Mouse (Mus musculus): ENCODE measurements at regions not wholly inside any gene's neighbourhood (a gene's known extent, or its start where the extent isn't known, plus 50 kb on each side); places are given as distances from the start of the nearest gene placed in this dataset.

DNA sequence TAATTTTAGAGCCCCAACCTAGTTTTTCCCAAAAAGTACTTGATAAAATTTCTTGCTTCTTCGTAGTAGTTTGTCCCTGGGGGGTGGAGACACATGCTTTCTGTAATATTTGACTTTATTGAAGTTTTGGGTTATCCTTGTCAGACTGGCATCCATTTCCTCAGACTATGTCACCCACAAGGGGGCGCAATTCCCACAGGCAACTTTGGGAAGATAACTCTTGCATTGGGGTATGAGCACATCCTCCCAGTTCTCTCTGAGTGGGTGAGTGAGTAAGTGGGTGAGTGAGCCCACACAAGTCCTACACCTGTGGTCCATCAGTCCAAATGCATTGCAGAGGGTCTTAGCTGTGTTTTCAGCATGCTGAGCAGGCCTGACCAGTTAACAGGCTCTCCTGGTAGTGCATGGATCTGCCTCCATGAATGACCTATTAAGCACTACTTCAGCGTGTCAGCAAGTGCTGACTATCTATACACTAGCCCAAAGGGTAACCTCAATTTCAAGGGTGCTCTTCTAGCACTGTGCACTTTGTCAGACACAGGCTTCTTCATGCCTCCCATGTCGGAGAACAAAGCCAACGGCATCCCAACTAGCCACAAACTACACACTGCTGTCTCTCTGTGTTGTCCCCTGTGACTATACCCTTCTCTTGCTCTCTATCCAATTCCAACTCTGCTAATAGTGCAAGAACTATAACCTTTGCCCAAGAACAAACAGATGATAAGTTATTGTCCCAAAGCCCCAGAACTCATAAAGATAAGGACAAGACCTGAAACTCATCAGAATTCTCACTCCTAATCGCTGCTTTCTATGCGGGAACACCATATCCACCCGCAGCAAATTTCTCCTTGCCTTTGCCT, 275.6 kb upstream of the Tsc22d2 start:
- DNase-seq (ENCODE audit: low read depth in 2 of 2, low spot score in 2 of 2) = peak in 1 of 2 experiments; percentile 1

DNA sequence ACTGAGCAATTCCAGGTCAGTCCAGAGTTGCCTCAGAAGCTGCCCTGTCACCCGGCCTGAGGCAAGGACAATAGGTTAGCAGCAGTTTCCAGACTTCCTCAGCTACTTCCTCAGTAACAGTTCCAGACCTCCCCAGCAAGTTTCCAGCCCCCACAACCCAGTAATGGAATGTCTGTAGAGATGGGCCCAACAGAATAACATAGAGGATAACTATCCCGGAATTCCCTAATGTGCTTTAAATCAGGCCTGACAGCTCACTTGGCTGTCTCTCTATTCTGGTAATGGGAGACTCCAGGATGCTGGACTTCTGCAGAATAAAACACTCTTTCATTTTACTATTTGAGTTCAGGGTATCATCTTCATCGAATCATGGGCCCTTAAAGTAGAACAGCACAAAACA, 268.4 kb upstream of the Tsc22d2 start:
- no peak for DNase-seq (ENCODE audit: low read depth in 2 of 2, low spot score in 2 of 2)

DNA sequence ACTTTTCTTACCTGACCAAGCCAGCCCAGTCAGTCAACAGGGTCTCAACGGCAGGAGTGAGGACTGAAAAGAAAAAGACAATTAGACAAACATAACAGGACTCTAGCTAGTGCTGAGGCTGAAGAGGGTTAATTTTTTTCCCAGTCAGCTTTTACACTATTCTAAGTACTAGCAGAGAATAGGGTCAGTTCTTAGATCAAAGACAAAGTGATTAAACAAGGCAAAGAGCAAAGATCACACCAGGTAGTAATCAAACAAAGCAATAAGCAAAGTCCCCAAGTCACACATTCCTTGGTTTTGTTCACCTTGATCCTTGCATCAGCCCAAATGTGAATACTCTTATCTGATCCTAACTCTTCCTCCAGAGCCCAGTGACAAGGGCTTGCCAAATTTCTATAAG, 267.8 kb upstream of the Tsc22d2 start:
- DNase-seq (ENCODE audit: low read depth in 2 of 2, low spot score in 2 of 2) = no peak

DNA sequence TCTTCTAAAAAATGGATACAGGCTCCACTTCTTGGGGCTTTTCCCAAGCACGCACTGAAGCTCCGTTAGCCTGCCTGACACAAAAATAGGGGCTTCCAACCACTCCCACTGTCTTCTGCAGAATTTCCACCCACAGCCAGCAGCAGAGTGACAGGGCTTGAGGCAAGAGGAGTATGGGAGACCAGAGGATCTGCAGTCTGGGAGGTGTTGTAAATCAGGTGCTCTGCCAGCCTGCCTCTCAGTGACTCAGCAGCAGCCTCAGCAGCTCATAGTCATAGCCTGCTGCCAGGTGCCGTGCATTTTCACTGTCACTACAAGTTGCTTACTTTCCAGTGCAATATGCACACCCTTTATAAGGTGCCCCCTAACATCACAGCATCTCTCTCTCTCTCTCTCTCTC, 261.4 kb upstream of the Tsc22d2 start:
- no peak for DNase-seq (ENCODE audit: low read depth in 2 of 2, low spot score in 2 of 2)

DNA sequence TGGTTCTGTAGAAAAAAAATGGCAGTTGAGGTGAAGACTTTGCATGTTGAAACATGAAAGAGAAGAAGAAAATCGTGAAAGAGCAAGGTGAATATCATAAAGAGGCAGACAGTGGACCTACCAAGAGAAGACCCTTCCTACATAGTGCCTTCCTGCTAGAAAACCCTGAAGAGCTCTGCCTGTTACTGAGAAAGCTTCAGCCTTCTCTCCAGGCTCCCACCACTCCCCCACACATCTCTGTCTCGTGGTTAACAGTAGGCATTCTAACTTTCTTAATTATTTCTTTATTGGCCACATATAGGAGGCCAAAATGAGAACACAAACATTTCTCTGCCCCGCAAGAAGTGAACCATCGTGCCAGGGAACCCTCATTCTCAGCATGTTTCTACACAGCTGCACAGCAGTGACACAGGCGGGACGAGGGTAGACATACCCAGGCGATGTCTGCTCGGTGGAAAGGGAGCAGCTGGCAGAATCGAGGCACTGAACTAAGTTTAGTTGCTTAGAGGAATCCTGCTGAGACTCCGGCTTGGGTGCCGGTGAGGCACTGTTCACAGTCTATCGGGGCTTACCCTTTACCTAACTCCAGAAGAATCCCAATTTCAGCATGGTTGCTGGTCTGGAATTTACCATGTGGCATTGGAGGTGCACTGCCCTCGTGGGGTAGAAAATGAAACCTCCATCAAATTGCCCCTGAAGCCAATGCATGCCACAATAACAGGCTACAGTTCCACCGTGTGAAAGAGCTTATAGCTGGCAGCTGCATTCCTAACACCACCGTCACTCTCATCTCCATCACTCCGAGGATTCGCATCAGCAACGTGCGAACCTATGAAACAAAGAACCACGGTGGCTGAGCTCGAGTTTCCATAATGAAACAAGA, 260.4 kb upstream of the Tsc22d2 start:
- DNase-seq (ENCODE audit: low read depth in 2 of 2, low spot score in 2 of 2) = no peak

DNA sequence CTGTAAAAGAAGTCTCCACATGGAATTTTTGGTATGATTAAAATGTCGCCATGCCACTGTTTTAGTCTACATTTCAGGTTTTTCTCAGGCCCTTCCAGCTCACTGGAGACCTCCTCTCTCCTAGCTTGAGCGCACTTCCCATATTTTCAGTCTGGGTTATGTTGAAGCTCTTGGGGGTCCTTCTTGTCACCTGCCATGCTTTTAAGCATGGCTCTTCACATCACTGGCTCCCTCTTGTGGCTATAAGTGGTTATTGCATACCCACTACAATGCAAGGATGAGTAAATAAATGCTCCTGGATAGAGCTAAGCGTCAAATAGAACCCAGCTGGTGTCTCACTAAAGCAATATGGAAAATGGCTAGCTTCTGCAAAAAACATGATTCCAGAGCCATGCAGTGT, 255.1 kb upstream of the Tsc22d2 start:
- no peak for DNase-seq (ENCODE audit: low read depth in 2 of 2, low spot score in 2 of 2)

DNA sequence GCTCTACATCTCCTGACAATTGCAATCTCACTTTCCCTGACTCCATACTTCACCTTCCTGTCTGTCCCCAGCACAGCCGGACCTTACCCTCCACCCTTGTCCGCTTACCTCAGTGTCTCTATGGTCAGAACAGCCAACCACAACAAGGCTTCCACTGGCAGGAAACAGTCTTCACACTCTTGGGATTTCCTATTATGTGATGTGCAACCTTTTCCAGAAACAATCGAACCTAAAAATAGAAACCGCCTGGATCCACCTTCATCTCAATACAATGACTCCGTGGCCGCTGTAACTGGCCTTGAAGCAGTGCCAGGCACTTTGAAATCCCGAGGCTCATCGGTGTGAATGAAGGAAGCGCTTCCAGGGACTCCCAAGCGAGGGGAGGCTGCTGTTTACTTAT, 252.3 kb upstream of the Tsc22d2 start:
- no peak for DNase-seq (ENCODE audit: low read depth in 2 of 2, low spot score in 2 of 2)

DNA sequence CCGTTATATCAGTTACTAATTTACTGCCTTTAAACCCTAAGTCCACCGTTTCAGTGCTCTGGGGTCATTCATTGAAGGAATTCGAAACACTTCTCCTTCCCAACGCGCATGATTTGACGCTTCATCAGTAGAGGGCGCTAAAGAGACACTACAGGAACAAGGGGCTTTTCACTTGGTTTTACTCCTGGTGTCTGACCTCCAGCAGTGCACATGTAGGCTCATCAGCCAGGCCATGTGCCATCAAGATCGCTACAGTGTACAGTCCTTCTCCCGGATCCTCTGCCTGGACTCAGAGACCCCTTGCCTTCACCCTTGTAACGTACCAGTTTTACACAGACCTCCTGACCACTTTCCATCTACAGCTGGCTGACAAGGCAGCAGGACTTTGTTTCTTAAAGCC, 250.7 kb upstream of the Tsc22d2 start:
- DNase-seq (ENCODE audit: low read depth in 2 of 2, low spot score in 2 of 2) = no peak

DNA sequence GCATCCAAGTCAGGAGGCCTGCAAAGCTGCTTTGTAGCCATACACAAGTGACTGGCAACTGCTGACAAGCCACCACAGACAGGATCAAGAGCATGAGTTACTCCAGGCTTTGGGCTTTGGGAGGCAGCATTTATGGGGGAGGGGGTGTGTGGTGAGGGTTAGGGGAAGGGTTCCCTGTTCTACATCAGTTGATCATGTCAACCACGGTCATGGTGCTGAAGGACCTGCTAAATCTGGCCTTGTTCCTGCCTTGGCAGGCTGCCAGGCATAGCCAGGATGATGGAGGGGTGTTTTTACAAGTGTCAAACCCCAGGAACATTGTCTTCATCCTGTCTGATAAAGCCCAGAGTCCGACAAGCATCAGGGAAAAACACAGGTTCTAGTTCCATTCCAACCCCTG, 247.9 kb upstream of the Tsc22d2 start:
- no peak for DNase-seq (ENCODE audit: low read depth in 2 of 2, low spot score in 2 of 2)

DNA sequence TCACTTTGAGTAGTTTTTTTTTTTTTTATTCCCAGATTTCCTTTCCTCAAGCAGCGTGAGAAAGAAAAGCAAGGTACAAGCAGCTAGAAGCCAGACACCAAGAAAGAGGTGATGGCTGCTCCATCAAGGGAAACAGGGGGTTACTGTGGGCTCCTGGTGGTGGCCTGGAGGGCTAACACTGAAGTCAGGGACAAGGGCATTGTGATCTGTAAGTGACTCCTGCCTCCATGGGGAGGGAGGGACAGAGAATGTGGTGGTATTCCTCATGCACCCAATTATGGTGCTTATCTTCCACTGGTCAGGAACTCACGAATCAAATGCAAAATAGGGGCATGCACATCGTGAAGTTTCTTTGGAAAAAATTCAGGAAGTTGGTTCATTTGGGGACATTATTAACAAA, 247.4 kb upstream of the Tsc22d2 start:
- DNase-seq (ENCODE audit: low read depth in 2 of 2, low spot score in 2 of 2) = no peak

DNA sequence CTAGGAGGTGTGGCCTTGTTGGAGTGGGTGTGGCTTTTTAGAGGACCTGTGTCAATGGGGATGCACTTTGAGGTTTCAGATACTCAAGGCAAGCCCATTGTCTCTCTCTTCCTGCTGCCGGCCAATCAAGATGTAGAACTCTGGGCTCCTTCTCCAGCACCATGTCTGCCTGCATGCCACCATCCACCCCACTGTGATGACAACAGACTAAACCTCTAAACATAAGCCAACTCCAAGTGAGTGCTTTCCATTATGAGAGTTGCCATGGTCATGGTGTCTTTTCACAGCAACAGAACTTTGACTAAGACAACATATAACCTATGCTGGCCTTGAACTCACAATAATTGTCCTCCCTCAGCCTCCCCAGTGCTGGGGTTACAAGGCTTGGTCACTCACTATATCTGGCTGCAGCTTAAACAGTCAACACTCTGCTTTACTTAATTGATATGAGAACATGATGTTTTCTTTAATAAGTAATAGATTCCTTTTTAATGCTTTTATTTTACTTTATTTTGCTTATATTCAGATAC, 246.7 kb upstream of the Tsc22d2 start:
- no peak for DNase-seq (ENCODE audit: low read depth in 2 of 2, low spot score in 2 of 2)

DNA sequence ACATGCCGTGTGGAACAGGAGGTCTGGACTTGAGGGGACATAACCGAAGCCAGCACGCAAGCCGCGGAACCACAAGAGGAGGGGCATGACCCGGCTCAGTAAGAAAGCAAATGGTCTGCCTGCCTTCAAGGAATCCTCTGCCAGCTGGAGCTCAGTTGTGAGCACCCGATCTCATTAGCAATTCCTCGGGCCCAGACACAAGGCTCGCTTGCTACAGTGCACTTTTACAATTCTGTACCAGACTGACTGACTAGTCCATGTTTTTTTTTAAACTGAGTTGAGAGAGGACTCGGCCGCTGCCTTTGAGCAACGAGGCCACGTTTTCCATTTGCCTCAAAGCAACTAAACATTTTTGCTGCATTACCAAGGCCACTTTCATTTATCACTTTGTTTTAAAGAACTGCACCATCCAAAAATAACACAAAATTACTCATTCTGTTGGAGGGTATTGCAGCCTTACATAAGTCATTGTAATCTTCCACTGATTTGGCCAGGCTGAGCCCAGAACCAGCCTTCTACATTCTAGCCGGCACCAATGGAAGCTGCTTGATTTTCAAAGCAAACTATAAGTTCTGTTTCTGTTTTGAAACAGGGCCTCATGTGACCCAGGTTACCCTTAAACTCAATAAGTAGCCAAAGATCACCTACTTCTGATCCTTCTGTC, 245.9 kb upstream of the Tsc22d2 start:
- DNase-seq (ENCODE audit: low read depth in 2 of 2, low spot score in 2 of 2) = no peak

DNA sequence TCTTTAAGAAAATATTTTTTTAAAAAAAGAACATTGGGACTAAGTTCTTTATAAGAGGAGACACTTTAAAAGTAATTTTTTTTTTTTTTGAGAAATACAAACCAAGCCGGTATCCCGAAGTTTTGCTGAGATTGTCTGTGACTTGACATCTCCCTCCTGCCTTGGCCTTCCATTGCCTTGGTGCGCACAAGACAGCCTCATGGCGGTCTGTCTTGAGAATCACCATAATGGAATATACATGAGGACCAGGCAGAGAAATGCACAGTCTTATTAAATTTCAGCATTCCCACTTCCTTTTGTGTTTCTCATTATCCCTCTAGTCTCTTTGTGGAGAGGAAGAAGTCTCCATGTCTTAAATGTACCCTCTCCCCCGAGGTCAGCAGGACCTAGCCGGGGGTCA, 244.7 kb upstream of the Tsc22d2 start:
- no peak for DNase-seq (ENCODE audit: low read depth in 2 of 2, low spot score in 2 of 2)

DNA sequence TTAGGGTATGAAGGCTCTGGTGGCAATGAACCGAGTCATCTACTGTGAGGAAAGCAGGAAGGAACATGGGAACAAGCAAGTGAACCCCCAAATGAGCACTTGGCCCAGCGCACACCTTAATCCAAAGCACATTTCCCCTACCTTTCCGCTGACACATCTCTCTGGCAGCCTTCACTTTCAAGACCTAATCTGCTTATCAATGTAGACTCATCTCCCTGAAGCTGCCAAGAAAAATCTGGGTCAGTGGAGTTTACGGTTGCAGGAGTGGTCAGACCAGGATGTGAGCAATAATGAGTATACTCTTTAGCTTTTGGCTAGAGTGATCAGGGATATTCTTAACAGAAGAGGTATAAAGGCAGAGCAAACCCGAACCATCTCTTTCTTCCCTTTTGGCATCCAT, 242.4 kb upstream of the Tsc22d2 start:
- no peak for DNase-seq (ENCODE audit: low read depth in 2 of 2, low spot score in 2 of 2)

DNA sequence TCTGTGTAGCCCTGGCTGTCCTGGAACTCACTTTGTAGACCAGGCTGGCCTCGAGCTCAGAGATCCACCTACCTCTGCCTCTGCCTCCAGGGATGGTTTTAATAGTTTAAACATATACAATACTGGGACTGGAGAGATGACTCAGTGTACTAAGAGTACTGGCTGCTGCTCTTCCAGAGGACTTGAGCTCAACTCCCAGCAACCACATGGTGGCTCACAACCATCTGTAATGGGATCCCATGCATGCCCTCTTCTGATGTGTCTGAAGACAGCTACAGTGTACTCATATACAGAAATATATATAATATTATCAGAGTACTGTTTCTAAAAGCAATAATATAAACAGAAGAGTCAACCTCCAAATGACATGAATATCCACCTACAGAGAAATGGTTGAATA, 240.7 kb upstream of the Tsc22d2 start:
- no peak for DNase-seq (ENCODE audit: low read depth in 2 of 2, low spot score in 2 of 2)

DNA sequence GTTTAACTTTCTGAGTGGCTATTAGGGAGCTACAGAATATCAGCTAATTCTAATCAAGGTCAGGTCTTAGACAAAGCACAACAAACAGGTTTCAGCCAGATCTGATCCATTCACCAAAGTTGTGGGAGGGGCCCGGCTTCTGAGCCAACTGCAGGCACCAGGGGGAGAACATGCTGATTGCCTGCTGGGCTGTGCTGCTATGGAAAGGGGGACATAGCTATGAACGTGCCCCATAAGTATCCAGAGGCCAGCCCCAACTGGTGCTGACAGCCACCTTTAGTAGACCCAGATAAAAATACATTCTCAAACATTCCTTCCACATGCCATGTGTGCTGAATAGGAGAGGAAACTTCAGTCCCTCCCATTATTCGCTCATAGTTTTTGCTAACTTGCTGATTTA, 232.8 kb upstream of the Tsc22d2 start:
- DNase-seq (ENCODE audit: low read depth in 2 of 2, low spot score in 2 of 2) = no peak

DNA sequence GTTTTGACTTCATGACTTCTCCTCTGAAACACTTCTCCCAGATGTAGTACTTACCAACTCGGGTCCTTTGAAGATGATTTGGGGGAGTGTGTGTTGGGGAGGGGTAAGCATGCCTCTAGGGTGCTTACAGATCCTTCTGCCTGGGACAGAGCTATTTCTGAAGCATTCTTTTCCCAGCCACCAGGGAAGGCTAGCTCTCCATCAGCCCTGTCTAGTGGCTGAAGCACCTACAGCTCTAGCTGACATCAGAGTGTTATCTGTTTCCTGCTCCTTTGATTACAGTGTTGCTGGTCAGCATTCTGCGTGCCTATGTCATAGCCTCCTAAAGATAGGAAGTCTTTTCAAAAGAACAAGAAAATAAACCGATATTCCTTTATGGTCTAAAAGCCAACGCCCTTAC, 232.2 kb upstream of the Tsc22d2 start:
- no peak for DNase-seq (ENCODE audit: low read depth in 2 of 2, low spot score in 2 of 2)

DNA sequence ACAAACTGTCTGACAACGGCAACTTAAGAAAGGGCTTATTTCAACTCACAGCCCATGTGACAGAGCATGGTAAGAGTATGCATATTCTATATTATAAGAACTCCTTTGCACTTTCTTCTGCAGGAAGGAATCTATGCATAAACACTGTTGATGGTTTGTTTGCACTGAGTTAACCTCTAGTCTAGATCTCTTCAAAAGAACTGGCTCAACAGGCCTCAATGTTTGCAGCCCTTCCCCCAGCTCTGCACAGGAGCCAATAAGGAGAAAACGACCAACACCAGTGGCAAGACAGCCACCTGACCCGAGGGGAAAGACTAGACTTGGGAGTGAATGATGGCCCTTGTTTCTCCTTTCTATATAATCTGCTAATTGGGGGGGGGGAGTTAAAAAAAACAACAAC, 231.2 kb upstream of the Tsc22d2 start:
- DNase-seq (ENCODE audit: low read depth in 2 of 2, low spot score in 2 of 2) = no peak

DNA sequence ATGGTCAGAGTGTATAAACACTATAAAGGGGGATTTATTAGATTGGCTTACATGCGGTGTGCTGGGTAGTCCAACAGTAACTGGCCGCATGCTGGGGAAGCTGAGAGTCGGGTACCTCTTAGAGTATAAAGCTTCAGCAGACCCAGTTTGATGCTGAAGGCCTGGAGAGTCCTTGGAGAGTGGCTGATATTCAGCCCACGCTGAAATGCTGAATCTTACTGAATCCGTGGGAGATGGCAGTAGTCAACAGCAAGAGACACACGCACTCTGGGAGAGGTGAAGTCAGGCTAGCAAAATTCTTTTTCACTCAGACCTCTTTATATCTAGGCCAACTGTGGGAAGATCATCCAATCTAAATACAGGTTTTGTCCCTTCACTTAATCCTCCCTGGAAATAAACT, 214.1 kb upstream of the Tsc22d2 start:
- no peak for DNase-seq (ENCODE audit: low read depth in 2 of 2, low spot score in 2 of 2)

DNA sequence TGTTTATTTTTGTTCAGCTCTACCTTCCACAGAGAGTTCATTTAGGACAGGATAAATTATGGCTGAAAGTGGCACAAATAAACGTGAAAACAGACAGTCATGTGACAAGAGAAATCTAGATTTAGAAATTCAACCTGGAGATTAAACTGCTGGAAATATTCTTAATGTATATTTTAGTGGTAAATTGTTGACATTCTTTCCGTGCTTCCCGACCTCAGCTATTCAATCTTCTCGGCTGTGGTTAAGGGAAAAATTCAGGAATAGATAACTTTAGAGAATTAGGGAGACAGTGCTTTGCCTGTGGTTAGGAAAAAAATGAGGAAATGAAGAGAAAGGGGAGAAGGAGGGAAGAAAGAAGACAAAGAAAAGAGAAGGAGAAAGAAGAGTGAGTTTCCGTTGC, 211.7 kb upstream of the Tsc22d2 start:
- DNase-seq (ENCODE audit: low read depth in 2 of 2, low spot score in 2 of 2) = no peak

DNA sequence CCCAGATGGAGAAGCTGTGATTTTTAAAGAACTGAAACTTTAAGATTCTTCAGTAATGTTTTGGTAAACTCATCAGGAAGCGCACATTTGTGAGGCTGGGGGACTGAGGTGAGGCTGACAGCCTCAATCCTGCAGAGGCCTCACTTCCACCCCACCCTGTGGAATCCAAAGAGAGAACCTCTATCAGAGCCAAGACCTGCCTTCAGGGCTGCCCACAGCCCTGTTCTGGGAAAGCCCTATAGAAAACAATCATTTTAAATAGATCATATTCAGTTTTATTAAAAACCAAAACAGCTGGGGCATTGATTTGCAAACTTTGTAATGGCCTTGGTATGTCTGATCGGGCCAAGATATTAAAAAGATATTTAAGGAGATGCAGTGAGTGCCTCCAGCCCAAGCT, 210.7 kb upstream of the Tsc22d2 start:
- no peak for DNase-seq (ENCODE audit: low read depth in 2 of 2, low spot score in 2 of 2)

DNA sequence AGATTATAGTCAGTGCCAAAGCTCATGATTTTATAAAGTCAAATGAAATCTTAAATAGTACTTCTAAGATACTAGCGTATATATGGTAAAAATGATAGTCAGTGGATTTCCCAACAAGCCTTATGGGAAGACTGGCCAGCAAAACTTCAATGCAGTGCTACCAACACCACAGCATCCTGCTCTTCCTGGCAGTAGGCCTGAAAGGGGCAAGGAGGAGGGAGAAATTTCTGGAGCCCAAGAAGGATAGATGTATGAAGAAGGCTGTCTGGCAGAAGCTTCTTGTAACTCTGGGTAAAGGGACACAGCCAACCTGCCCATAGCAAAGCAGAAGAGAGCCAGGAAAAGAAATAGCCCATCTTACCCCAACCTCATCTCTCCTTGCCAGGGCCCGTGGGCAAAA, 209.0 kb upstream of the Tsc22d2 start:
- DNase-seq (ENCODE audit: low read depth in 2 of 2, low spot score in 2 of 2) = no peak
